In the genomic region with DNA sequence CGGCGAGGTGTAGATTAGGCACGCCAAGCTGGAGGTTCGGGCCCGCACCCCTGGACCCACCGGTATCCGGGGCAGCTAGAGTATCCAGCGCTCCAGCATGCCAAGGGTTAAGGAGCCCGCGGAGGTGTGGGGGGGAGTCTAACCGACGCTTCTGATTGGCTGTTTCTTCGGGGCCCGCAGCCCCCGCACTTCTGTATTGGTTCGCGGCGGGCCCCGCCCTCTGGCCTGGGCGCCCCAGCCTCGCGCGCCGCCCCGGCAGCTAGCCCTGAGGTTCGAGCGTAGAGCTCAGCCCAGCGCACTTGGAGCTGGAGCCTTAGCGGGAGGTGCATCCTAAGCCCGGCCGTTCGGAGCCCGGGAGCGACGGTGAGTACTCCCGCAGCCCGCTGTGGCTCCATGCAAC, we compare ENCODE assay signal across 8 mouse cellular contexts. TPM values are rescaled to one million over a fixed set of nuclear protein-coding genes. Genes with fewer than 3 reads are reported as not detected.
DNase-seq lines count a peak whose midpoint lies in the region; ATAC-seq and TF ChIP-seq lines count a peak whose summit lies in the region.

Gene Ece1, plus strand, starts transcription at position 219 of the 400 bp plus-strand sequence.

- under 1% methylated on average over 37 of the region's 37 CpGs for WGBS in hindbrain, embryonic 10.5 days
- WGBS in lung, embryonic 15.5 days: under 1% methylated on average over 37 of the region's 37 CpGs
- under 1% methylated on average over 37 of the region's 37 CpGs for WGBS in thymus, adult 2 months

- peak within 1 kb of the TSS; percentile 91 for H3K27ac ChIP-seq in hindbrain, embryonic 10.5 days
- H3K27ac ChIP-seq in lung, embryonic 15.5 days: peak within 1 kb of the TSS; percentile 80
- H3K27ac ChIP-seq in thymus, adult 2 months (ENCODE audit: control insufficient read depth, insufficient read depth, low read length): peak within 1 kb of the TSS; percentile 86

- no peaks in the 10 kb centered on the region for H3K27me3 ChIP-seq in hindbrain, embryonic 10.5 days (ENCODE audit: insufficient read depth, poor library complexity, severe bottlenecking)
- H3K27me3 ChIP-seq in lung, embryonic 15.5 days: peaks cover 14% of the 10 kb centered on the region; the same call in 1 of the 2 replicates
- no peaks in the 10 kb centered on the region for H3K27me3 ChIP-seq in thymus, adult 2 months (ENCODE audit: control insufficient read depth, insufficient read depth, low read length)

- peak; percentile 93 for DNase-seq in NIH3T3 (ENCODE audit: low read depth)
- peak; percentile 94 for DNase-seq in cerebellum, adult 9-11 months
- DNase-seq in frontal cortex, adult 2 months (ENCODE audit: extremely low spot score in 1 of 2, low spot score in 1 of 2): peak; percentile 81 to 92
- peak; percentile 92 for DNase-seq in hindbrain, embryonic 10.5 days (ENCODE audit: low spot score)
- peak; percentile 71 for DNase-seq in layer of hippocampus, adult 9-10 months (ENCODE audit: low spot score)
- DNase-seq in ovary, adult 18-20 months (ENCODE audit: low spot score): peak; percentile 91
- peak; percentile 94 for DNase-seq in thymus, adult 2 months

- peak within 1 kb of the TSS; percentile 70 for H3K4me3 ChIP-seq in hindbrain, embryonic 10.5 days
- peak within 1 kb of the TSS; percentile 65 for H3K4me3 ChIP-seq in lung, embryonic 15.5 days
- peak within 1 kb of the TSS; percentile 61 for H3K4me3 ChIP-seq in thymus, adult 2 months (ENCODE audit: control insufficient read depth, insufficient read depth, low read length)

- H3K4me1 ChIP-seq in hindbrain, embryonic 10.5 days (replicated peaks): peaks cover 62% of the 10 kb centered on the region
- H3K4me1 ChIP-seq in lung, embryonic 15.5 days: peaks cover 45% of the 10 kb centered on the region
- peaks cover 47% of the 10 kb centered on the region for H3K4me1 ChIP-seq in thymus, adult 2 months (replicated peaks; ENCODE audit: control insufficient read depth, insufficient read depth, low read length)

- no peaks in the 10 kb centered on the region for H3K36me3 ChIP-seq in hindbrain, embryonic 10.5 days
- no peaks in the 10 kb centered on the region for H3K36me3 ChIP-seq in lung, embryonic 15.5 days
- no peaks in the 10 kb centered on the region for H3K36me3 ChIP-seq in thymus, adult 2 months (ENCODE audit: control insufficient read depth, insufficient read depth, low read length)

- TF ChIP-seq CTCF in thymus, adult 2 months (IDR thresholded peaks at IDR 0.05; ENCODE audit: borderline replicate concordance, control insufficient read depth, extremely low read depth, insufficient read depth, low read length, poor library complexity): 0 out of 2 replicates have a peak, but pooled peaks have one; percentile 21

- TF ChIP-seq POLR2A in thymus, adult 2 months (IDR thresholded peaks at IDR 0.05; ENCODE audit: control insufficient read depth, extremely low read depth, insufficient read depth, low read length, poor library complexity): peak; percentile 75

- peak within 1 kb of the TSS; percentile 92 for H3K4me2 ChIP-seq in lung, embryonic 15.5 days

- H3K9me3 ChIP-seq in hindbrain, embryonic 10.5 days: no peaks in the 10 kb centered on the region
- H3K9me3 ChIP-seq in lung, embryonic 15.5 days: no peaks in the 10 kb centered on the region

- peak within 1 kb of the TSS; percentile 79 for H3K9ac ChIP-seq in lung, embryonic 15.5 days

- peak; percentile 92 for ATAC-seq in lung, embryonic 15.5 days (ENCODE audit: borderline replicate concordance, extremely low read depth, low FRiP score, low TSS enrichment)

RNA-seq across cellular contexts. Expression of gene Ece1, which starts in this region (rescaled TPM):
- 24.6 and 29.5 TPM in 2 replicates for polyA plus RNA-seq in frontal cortex, adult 2 months (2012; rRNA removed)
- polyA plus RNA-seq in hindbrain, embryonic 10.5 days (2016; fragmentation: Nextera tagmentation; extraction: Ambion mirVana): 33.7 and 37.6 TPM in 2 replicates
- polyA plus RNA-seq in lung, embryonic 15.5 days (2015; fragmentation: Nextera tagmentation; extraction: Ambion mirVana): 31.1 and 48.4 TPM in 2 replicates
- polyA plus RNA-seq in thymus, adult 2 months (2012; rRNA removed): 27.3 and 28.9 TPM in 2 replicates

Comparison
In these comparisons a context has a peak if more than half of its experiments do, and no peak if none do; other contexts are left out.
1. Peak in every context shown above with its lines: DNase-seq, ATAC-seq, H3K4me3 ChIP-seq and H3K27ac ChIP-seq.